Mouse (Mus musculus) heart, postnatal 4 days (tissue): ENCODE data around the gene Syt8. TPM values are rescaled to one million over a fixed set of nuclear protein-coding genes. Genes with fewer than 3 reads are reported as not detected.
"Not testable (repeated sequence)": the region's sequence is repeated elsewhere in the genome, so short reads cannot be mapped to it uniquely, and the experiment has no call there.

Experiments
- DNase-seq: peaks from one replicate; pipeline ENCODE4 v3.0.0; 2021
- total RNA-seq, 2 experiments: library from RNA; stranded (reverse); gene quantifications; 2 replicates each; pipeline ENCODE4 v1.2.3; 2021

Gene Syt8
- total RNA-seq = not detected

DNA sequence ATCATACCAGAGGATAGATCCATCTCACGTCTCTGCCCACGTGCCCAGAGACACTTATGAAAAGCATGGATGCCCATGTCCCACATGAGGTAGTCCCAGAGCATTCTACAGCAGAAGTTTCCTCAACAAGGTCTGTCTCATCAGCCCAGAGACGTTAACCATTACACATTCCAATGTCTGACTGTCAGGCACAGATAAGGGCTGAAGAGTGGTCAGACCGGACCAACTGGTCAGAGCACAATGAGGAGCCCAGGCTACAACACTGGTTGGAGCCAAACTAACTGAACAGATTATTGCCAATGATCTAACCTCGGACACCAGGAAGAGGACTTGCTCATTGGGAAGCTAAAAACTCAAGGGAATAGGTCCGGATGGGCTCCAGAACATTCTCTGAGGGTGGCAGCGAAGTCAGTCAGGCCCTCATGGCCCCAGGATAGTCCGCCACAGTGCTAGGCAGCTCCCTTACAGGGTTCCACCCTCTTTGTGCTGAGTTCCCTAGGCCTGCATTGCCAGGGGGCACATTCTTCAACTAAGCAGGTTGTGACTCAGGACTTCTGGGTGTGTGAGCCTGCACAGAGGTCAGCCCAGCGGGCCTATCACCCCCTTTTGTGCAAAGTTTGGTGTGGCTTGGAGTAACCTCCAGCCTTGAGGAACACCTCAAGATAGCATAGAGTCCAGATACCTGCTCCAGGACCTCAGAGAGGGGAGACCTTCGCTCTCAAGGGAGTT, at the start of gene Syt8:
TSS of gene Syt8 (plus strand) at position 714 of the 729 bp plus-strand sequence.
- no peak for DNase-seq

GRCm38 (mm10) chr7:142385742-142386403, 48.8 kb upstream of the Syt8 start:
- no peak for DNase-seq

- no peak for DNase-seq
Observed at GRCm38 (mm10) chr7:142386621-142387201, 47.9 kb upstream of the Syt8 start.

GRCm38 (mm10) chr7:142387419-142388148, 47.1 kb upstream of the Syt8 start, which contains the start of gene Ctsd:
Gene Ctsd, minus strand, starts transcription at chr7:142388038.
- DNase-seq = peak; percentile 98

- no peak for DNase-seq
Observed at GRCm38 (mm10) chr7:142388198-142388597, 46.5 kb upstream of the Syt8 start.

DNA sequence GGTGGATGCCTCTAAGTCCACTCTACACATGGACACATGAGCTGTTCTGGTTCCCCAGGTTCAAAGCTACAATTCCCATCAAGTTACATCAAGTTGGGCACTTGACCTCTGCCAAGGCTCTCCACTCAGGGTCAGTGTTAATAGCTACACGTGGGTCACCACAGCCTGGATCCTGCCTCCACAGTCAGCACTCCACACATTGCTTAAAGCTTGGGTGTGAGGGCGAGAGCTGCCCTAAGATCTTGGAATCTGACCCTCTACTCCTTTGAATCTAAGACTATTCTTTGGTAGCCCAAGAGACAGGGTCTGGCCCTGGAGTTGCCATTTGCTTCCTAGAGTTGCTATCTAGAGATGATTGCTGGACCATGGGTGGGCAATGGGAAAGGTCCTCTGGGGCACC, 45.9 kb upstream of the Syt8 start:
- DNase-seq = no peak

DNA sequence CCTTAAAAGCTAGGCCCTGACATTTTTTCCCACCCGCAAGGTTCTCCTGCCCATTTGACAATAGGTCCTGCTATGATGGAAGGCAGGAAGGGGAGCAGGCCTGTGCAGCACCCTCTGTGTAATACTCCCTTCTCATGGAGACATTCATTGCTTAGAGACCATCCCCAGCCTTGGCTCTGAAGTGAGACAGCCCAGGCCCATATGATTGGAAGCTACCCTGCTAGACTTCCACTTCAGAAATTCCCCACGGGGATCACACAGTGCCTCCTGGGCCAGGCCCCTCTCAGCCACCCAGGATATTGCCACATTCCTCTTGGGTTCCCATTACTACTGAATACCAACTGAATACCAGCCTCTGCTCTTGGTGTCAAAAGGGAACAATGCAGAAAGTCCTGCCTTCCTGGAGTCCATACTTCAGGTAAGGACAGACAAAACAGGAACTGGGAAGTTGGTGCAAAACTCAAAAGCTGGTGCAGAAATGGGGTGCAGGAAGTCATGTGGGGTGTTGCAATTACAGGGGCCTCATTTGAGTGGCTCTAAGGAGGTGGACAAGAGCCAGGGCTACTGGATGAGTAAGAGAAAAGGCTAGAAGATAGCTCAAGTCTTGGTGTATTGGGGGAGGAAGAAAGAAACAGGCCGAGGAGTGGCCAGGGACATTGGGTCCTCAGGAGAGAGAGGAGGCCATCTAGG, 44.5 kb upstream of the Syt8 start:
- DNase-seq = no peak

GRCm38 (mm10) chr7:142391108-142391507, 43.5 kb upstream of the Syt8 start:
- no peak for DNase-seq

- DNase-seq = no peak
Observed at GRCm38 (mm10) chr7:142391609-142392008, 43.0 kb upstream of the Syt8 start.

DNA sequence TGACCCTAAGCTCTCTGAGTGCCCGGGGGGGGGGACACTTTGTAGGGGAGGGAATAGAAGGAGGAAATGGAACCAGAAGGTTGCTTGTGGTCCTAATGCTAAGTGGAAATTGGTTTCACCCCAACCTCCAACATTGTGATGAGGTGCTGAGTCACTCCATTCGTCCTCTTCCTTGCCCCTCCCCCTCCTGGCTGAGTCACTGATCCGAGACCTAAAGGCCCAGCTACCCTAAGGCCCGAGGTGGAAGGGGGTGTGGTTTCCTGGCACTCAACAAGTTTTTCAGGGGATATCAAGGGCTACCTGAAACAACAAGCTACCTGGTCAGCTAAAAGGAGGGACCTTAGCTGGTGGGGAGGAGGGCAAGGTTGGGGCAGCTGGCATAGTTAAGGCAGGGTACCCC, 41.5 kb upstream of the Syt8 start:
- no peak for DNase-seq

- DNase-seq = no peak
Observed at GRCm38 (mm10) chr7:142394261-142395190, 40.1 kb upstream of the Syt8 start.

DNA sequence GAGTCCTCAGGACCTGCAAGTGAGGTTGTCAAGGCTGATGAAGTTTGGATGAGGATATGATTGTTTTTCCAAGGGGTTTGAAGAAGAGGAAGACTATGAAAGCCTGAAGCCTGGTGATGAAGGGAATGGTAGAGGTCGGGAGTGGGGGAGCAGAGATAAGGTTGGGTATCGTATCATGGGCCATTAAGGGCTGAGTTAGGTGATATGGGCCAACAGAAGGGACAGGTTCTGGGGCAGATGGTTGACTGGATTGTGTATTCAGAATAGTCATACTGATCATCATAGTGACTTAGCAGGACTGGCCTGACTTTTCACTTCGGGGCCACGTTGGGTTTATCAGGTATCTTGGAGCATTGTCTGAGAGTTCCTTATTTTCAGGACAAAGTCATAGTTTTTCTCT, 39.2 kb upstream of the Syt8 start:
- DNase-seq = no peak

GRCm38 (mm10) chr7:142396611-142397010, 38.0 kb upstream of the Syt8 start:
- DNase-seq = no peak

DNA sequence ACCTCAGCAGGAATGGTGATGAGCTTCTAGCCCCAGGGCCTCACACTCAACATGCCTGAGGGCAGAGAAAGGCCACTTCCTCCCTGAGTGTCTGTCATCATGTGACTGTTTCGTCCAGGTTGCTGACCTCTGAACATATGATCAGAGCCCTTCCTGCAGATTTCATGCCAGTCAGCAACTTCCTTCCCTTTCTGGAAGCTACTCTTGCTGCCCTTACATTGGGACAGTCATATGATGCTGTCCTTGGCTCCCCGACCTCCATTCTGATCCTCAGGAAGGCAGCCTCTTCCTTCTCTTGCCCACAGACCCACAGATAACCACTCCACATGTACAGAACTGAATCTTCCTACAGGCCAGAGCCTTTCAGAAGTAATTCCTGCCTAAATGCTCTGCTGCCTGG, 36.6 kb upstream of the Syt8 start:
- no peak for DNase-seq

- no peak for DNase-seq
Observed at GRCm38 (mm10) chr7:142399250-142399649, 35.4 kb upstream of the Syt8 start.

- no peak for DNase-seq
Observed at GRCm38 (mm10) chr7:142400112-142400749, 34.4 kb upstream of the Syt8 start.

GRCm38 (mm10) chr7:142400750-142401142, 33.9 kb upstream of the Syt8 start:
- no peak for DNase-seq

DNA sequence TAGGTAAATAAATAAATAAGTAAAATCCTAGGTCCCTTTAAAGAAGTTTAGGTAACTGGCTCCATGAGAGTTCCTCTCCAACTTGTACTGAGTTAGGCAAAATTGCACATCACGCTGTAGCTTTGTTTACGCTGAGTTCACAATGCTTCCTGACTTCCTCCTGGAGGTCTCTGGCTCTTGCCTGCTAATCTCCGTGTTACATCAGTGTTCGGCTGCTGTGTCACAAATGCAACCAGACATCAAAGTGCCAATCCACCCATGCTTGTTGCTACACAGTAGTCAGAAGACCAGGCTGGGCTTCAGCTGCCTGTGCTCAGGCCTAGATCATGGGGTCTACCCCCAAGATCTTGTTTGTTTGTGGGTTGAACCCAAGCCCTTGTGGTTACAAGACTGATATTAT, 31.1 kb upstream of the Syt8 start:
- no peak for DNase-seq

DNA sequence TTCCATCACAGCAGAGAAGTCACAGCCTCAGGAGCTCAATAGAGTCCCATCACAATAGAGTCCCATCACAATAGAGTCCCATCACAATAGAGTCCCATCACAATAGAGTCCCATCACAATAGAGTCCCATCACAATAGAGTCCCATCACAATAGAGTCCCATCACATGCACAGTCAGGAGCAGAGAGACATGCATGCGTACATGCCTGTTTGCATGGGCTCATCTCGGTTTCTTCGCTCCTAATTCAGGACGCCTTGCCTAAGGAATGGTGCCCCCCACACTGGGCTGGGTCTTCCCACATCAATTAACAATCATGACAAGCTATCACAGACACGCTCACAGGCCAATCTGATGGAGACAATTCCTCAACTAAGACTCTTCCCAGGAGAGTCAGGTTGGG, 29.5 kb upstream of the Syt8 start:
- DNase-seq = not testable (repeated sequence)

DNA sequence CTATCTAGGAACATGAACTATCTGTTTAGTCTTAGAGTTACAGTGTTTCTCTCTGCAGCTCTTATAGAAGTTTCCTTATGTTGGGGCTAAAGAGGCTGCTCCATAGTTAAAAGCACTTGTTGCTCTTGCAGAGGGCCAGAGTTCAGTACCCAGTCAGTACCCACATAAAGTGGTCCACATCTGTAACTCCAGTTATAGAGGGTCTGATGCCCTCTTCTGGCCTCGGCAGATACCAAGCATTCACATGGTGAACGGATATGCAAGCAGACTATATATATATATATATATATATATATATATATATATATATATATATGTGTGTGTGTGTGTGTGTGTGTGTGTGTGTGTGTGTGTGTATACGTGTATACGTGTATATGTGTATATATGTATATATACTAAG, 26.7 kb upstream of the Syt8 start:
- no peak for DNase-seq

DNA sequence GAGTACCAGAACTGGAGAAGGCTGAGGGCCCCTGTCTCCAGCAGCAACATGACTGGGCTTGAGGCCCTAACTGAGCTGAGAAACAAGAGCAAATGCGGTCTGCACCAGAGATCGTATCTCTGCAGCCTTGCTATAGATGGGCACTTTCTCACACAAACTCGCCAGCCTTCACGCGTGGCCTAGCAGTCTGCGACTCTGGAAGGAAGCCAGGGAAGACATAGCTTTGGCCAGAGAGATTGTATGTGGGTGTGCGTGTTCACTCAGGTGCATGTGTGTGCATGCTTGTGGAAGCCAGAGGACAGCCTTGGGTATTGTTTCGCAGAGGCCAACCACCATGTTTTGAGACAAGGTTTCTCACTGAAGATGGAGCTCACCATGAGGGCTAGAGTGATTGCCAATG, 26.0 kb upstream of the Syt8 start:
- no peak for DNase-seq
